Mouse (Mus musculus): ENCODE results near the gene Sf3a1. TPM values are rescaled to one million over a fixed set of nuclear protein-coding genes. Genes with fewer than 3 reads are reported as not detected.
"Not testable (repeated sequence)": the region's sequence is repeated elsewhere in the genome, so short reads cannot be mapped to it uniquely, and the experiment has no call there.

Gene Sf3a1
- total and polyA plus RNA-seq, 3 experiments: 17.9 to 38.7 (median 37.2) TPM

- intact Hi-C loops (cut with DNase I): no loop called here
- no peak for DNase-seq
- H3K27me3 ChIP-seq (ENCODE audit: control insufficient read depth, insufficient read depth, low read length): no peaks in the 10 kb centered on the region
- no peak overlapping the region for H3K4me3 ChIP-seq
- peaks cover 8% of the 10 kb centered on the region for H3K4me1 ChIP-seq (ENCODE audit: control insufficient read depth, insufficient read depth, low read length)
- H3K27ac ChIP-seq: no peak overlapping the region
- TF ChIP-seq EP300 (IDR thresholded peaks at IDR 0.05; ENCODE audit: insufficient read depth, low read depth, low read length): no peak
- no peak for TF ChIP-seq CTCF (IDR thresholded peaks at IDR 0.05)
- no peak for TF ChIP-seq POLR2A (IDR thresholded peaks at IDR 0.05; ENCODE audit: insufficient read depth, low read depth, low read length)
- H3K9ac ChIP-seq (ENCODE audit: low read depth, low read length): no peak overlapping the region
- H3K36me3 ChIP-seq (ENCODE audit: control insufficient read depth, insufficient read depth, low read length): no peaks in the 10 kb centered on the region
- H3K79me2 ChIP-seq (replicated peaks; ENCODE audit: control insufficient read depth, insufficient read depth, low read length): no peaks in the 10 kb centered on the region
- WGBS: 86% methylated on average over 3 of the region's 3 CpGs
These were observed 38.5 kb upstream of the Sf3a1 start for GRCm38 (mm10) chr11:4121691-4122090.

GRCm38 (mm10) chr11:4122226-4122625 is 37.9 kb upstream of the Sf3a1 start:
- TF ChIP-seq EP300 (IDR thresholded peaks at IDR 0.05; ENCODE audit: insufficient read depth, low read depth, low read length): no peak
- H3K79me2 ChIP-seq (replicated peaks; ENCODE audit: control insufficient read depth, insufficient read depth, low read length): no peaks in the 10 kb centered on the region
- intact Hi-C loops (cut with DNase I): no loop called here
- no peaks in the 10 kb centered on the region for H3K27me3 ChIP-seq (ENCODE audit: control insufficient read depth, insufficient read depth, low read length)
- H3K27ac ChIP-seq: no peak overlapping the region
- no peaks in the 10 kb centered on the region for H3K36me3 ChIP-seq (ENCODE audit: control insufficient read depth, insufficient read depth, low read length)
- DNase-seq: no peak
- H3K4me1 ChIP-seq (ENCODE audit: control insufficient read depth, insufficient read depth, low read length): peaks cover 5% of the 10 kb centered on the region; the same call in 1 of the 2 replicates
- no peak overlapping the region for H3K9ac ChIP-seq (ENCODE audit: low read depth, low read length)
- H3K4me3 ChIP-seq: no peak overlapping the region
- 84% methylated on average over 5 of the region's 5 CpGs for WGBS

- Histone ChIP-seq H3K36me3 (ENCODE audit: control insufficient read depth, insufficient read depth, low read length) (no peaks in the 10 kb centered on the region), H3K4me3 (no peak within 1 kb of the TSS), H3K79me2 (replicated peaks; ENCODE audit: control insufficient read depth, insufficient read depth, low read length) (no peaks in the 10 kb centered on the region), H3K27ac (no peak within 1 kb of the TSS), H3K4me1 (ENCODE audit: control insufficient read depth, insufficient read depth, low read length) (no peaks in the 10 kb centered on the region), H3K27me3 (ENCODE audit: control insufficient read depth, insufficient read depth, low read length) (no peaks in the 10 kb centered on the region), H3K9ac (ENCODE audit: low read depth, low read length) (no peak within 1 kb of the TSS)
- no peak for TF ChIP-seq POLR2A (IDR thresholded peaks at IDR 0.05; ENCODE audit: insufficient read depth, low read depth, low read length)
- TF ChIP-seq CTCF (IDR thresholded peaks at IDR 0.05): no peak
- TF ChIP-seq EP300 (IDR thresholded peaks at IDR 0.05; ENCODE audit: insufficient read depth, low read depth, low read length): no peak
- WGBS: 63% methylated on average over 10 of the region's 10 CpGs
- intact Hi-C loops (cut with DNase I): no loop called here
- no peak for DNase-seq
These were observed 37.2 kb upstream of the Sf3a1 start, which contains the start of gene Sec14l2 for GRCm38 (mm10) chr11:4122742-4123579. TSS of gene Sec14l2 (minus strand) at chr11:4123415.

- intact Hi-C loops (cut with DNase I): no loop called here
These were observed 36.2 kb upstream of the Sf3a1 start for GRCm38 (mm10) chr11:4123922-4124321.

GRCm38 (mm10) chr11:4127059-4127458 is 33.1 kb upstream of the Sf3a1 start:
- intact Hi-C loops (cut with DNase I): no loop called here
- Histone ChIP-seq H3K9ac (ENCODE audit: low read depth, low read length) (no peak overlapping the region), H3K36me3 (ENCODE audit: control insufficient read depth, insufficient read depth, low read length) (no peaks in the 10 kb centered on the region), H3K27me3 (ENCODE audit: control insufficient read depth, insufficient read depth, low read length) (no peaks in the 10 kb centered on the region), H3K4me3 (no peak overlapping the region), H3K27ac (no peak overlapping the region), H3K79me2 (replicated peaks; ENCODE audit: control insufficient read depth, insufficient read depth, low read length) (no peaks in the 10 kb centered on the region), H3K4me1 (ENCODE audit: control insufficient read depth, insufficient read depth, low read length) (no peaks in the 10 kb centered on the region)
- 89% methylated on average over 1 of the region's 1 CpGs for WGBS
- TF ChIP-seq EP300 (IDR thresholded peaks at IDR 0.05; ENCODE audit: insufficient read depth, low read depth, low read length): no peak
- TF ChIP-seq POLR2A (IDR thresholded peaks at IDR 0.05; ENCODE audit: insufficient read depth, low read depth, low read length): no peak
- TF ChIP-seq CTCF (IDR thresholded peaks at IDR 0.05): peak; percentile 43
- DNase-seq: no peak

More at GRCm38 (mm10) chr11:4123922-4124321, 36.2 kb upstream of the Sf3a1 start:
- no peaks in the 10 kb centered on the region for H3K4me1 ChIP-seq (ENCODE audit: control insufficient read depth, insufficient read depth, low read length)
- no peaks in the 10 kb centered on the region for H3K27me3 ChIP-seq (ENCODE audit: control insufficient read depth, insufficient read depth, low read length)
- no peak for DNase-seq
- WGBS: 65% methylated on average over 5 of the region's 5 CpGs
- no peak overlapping the region for H3K4me3 ChIP-seq
- H3K9ac ChIP-seq (ENCODE audit: low read depth, low read length): no peak overlapping the region
- TF ChIP-seq CTCF (IDR thresholded peaks at IDR 0.05) (peak; percentile 72), EP300 (IDR thresholded peaks at IDR 0.05; ENCODE audit: insufficient read depth, low read depth, low read length) (no peak), POLR2A (IDR thresholded peaks at IDR 0.05; ENCODE audit: insufficient read depth, low read depth, low read length) (no peak)
- H3K36me3 ChIP-seq (ENCODE audit: control insufficient read depth, insufficient read depth, low read length): no peaks in the 10 kb centered on the region
- H3K79me2 ChIP-seq (replicated peaks; ENCODE audit: control insufficient read depth, insufficient read depth, low read length): no peaks in the 10 kb centered on the region
- H3K27ac ChIP-seq: no peak overlapping the region

GRCm38 (mm10) chr11:4128461-4128860 is 31.7 kb upstream of the Sf3a1 start:
- H3K27ac ChIP-seq; H3K9ac ChIP-seq (ENCODE audit: low read depth, low read length); H3K4me3 ChIP-seq; DNase-seq; H3K27me3 ChIP-seq (ENCODE audit: control insufficient read depth, insufficient read depth, low read length); H3K4me1 ChIP-seq (ENCODE audit: control insufficient read depth, insufficient read depth, low read length); H3K79me2 ChIP-seq (replicated peaks; ENCODE audit: control insufficient read depth, insufficient read depth, low read length); intact Hi-C loops (cut with DNase I); H3K36me3 ChIP-seq (ENCODE audit: control insufficient read depth, insufficient read depth, low read length): not testable (repeated sequence)
- WGBS: 90% methylated on average over 4 of the region's 4 CpGs
